Mouse (Mus musculus): ENCODE measurements around the gene Gm14190.
A peak's percentile ranks its signal among the peaks of the same experiment; 100 is the strongest.
"Not testable (repeated sequence)": the region's sequence is repeated elsewhere in the genome, so short reads cannot be mapped to it uniquely, and the experiment has no call there.

Gene Gm14190

DNA sequence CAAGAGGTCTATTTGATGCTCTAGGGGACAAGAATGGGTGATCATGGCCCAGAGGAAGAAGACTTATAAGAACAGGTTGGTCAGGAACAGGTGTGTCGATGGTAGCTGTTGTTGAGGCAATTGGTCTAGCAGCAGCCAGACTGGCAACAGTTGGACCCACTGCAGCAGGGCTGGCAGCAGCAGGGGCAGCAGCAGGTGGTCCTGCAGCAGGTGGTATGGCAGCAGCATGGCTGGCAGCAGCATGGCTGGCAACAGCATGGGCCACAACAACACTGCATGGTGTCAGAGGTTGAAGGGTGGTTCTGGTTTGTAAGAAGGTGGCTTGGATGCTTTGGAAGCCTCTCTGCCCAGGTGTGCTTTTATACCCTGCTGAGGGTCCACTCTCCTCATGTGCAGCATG is at the start of gene Gm14190:
Gene Gm14190 (minus strand): TSS at position 278 of the 400 bp plus-strand sequence.
- no peak for DNase-seq (ENCODE audit: low spot score)

DNA sequence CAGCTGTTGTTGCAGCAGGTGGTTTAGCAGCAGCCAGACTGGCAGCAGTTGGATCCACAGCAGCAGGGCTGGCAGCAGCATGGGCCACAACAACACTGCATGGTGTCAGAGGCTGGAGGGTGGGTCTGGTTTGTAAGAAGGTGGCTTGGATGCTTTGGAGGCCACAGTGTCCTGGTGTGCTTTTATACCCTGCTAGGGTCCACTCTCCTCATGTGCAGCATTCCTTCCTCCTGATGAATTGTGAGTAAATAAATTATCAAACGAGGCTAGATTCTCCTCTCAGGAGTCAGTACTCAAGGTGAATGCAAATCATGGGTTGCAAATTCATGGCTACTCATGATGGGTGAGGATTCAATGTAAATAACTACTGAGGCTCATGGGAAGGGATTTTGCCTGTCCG is 43.6 kb upstream of the Gm14190 start, which contains the start of gene Gm14180:
Gene Gm14180 (minus strand): TSS at position 101 of the 400 bp plus-strand sequence.
- DNase-seq (ENCODE audit: low spot score) = no peak

DNA sequence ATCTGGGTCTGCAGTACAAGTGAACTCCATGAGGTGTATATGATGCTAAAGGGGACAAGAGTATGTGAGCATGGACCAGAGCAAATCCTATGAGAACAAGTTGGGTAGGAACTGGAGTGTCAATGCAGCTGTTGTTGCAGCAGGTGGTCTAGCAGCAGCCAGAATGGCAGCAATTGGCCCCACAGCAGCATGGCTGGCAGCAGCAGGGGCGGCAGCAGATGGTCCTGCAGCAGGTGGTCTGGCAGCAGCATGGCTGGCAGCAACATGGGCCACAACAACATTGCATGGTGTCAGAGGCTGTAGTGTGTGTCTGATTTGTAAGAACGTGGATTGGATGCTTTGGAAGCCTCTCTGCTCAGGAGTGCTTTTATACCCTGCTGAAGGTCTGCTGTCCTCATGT is 33.5 kb upstream of the Gm14190 start:
- DNase-seq (ENCODE audit: low spot score) = no peak

DNA sequence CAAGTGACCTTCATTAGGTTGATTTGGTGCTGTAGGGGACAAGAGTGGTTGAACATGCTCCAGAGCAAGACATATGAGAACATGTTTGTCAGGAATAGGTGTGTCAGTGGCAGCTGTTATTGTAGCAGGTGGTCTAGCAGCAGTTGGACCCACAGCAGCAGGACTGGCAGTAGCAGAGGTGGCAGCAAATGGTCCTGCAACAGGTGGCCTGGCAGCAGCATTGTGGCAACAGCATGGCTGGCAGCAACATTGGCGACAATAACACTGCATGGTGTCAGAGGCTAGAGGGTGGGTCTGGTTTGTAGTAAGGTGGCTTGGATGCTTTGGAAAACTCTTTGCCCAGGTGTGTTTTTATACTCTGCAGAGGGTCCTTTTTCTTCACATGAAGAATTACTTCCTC is 28.2 kb upstream of the Gm14190 start:
- no peak for DNase-seq (ENCODE audit: low spot score)

DNA sequence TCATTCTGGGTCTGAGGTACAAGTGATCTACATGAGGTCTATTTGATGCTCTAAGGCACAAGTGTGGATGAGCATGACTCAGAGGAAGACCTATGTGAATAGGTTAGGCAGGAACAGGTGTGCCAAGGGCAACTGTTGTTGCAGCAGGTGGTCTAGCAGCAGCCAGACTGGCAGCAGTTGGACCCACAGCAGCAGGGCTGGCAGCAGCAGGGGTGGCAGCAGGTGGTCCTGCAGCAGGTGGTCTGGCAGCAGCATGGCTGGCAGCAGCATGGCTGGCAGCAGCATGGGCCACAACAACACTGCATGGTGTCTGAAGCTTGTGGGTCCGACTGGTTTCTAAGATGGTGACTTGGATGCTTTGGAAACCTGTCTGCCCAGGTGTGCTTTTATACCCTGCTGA is 5.3 kb downstream of the Gm14190 start:
- DNase-seq (ENCODE audit: low spot score) = not testable (repeated sequence)

DNA sequence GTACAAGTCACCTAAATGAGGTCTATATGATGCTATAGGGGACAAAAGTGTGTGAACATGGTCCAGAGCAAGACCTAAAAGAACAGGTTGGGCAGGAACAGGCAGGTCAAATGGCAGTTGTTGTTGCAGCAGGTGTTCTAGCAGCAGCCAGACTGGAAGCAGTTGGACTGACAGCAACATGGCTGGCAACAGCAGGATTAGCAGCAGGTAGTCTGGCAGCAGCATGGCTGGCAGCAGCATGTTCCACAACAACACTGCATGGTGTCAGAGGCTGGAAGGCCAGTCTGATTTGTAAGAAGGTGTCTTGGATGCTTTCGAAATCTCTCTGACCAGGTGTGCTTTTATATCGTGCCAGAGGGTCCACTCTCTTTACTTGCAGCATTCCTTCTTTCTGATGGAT is 7.1 kb downstream of the Gm14190 start:
- no peak for DNase-seq (ENCODE audit: low spot score)

DNA sequence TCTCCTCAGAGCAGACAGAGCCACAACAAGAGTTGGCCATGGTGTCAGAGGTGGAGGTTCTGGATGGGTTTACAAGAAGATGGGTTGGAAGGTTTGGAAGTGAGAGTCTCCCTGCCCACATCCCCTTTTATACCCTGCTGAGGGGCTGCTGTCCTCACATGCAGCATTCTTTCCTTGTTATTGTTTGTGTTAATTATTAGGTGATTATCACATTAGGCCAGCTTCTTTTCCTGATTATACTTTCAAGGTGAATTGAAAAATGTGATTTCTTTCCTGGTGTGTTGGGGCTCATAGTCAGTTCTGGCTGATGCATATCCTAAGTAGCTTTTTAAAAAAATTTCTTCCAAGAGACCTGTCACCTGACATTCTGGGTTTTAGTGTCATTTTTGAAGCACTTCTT is 24.7 kb downstream of the Gm14190 start, which contains the start of gene Krtap4-6:
Gene Krtap4-6 (minus strand): TSS at position 101 of the 400 bp plus-strand sequence.
- DNase-seq (ENCODE audit: low spot score) = no peak

DNA sequence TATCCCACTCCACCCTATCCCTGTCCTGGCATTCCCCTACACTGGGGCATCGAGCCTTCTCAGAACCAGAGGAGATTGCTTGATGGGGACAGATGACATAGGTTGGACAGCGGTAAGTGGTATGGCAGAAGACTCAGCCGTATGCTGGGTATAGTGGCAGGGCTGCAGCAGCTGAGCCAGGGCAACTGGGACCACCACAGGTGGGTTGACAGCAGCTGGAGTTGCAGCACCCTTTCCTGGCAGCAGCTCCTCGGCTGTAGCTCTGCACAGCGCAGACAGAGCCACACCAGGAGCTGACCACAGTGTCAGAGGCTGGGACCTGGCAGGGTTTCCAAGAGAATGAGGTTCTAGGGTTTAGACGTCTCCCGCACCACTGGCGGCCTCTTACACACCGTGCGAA is 27.7 kb downstream of the Gm14190 start:
- DNase-seq (ENCODE audit: low spot score) = no peak

DNA sequence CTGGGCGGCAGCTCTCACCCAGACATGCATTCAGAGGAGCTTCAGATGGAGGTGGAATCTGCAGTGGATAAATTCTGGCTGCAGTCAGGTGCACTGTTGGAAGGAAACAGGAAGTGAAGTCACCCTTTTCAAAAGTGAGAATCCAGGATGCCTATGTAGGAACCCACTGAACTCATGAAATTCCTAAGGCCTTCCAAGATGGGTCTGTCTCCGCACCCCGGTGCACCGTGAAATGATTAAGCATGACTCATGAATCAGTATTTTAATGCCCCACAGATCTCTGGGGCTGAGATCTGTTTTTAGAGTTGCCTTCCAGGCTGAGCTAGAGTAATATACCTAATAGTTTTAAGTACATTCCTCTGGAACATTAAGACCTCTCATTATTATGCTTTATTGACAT is 31.3 kb downstream of the Gm14190 start:
- DNase-seq (ENCODE audit: low spot score) = no peak

DNA sequence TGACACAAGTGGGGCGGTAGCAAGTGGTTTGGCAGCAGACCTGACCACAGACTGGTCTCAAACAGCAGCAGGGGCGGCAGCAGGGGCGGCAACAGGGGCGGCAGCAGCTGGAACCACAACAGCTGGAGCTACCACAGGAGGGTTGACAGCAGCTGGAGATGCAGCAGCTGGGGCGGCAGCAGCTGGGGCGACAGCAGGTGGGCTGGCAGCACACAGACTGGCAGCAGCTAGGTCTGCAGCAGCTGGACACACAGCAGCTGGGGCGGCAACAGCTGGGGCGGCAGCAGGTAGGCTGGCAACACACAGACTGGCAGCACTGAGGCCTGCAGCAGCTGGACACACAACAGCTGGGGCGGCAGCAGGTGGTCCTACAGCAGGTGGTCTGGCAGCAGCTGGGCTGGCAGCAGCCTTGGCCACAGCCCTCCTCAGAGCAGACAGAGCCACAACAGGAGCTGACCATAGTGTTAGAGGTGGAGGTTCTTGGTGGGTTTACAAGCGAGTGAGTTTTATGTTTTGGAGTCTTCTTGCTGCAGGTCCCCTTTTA is 32.0 kb downstream of the Gm14190 start, which contains the start of gene Gm11563:
Gene Gm11563 (minus strand): TSS at position 494 of the 544 bp plus-strand sequence.
- not testable (repeated sequence) for DNase-seq (ENCODE audit: low spot score)

DNA sequence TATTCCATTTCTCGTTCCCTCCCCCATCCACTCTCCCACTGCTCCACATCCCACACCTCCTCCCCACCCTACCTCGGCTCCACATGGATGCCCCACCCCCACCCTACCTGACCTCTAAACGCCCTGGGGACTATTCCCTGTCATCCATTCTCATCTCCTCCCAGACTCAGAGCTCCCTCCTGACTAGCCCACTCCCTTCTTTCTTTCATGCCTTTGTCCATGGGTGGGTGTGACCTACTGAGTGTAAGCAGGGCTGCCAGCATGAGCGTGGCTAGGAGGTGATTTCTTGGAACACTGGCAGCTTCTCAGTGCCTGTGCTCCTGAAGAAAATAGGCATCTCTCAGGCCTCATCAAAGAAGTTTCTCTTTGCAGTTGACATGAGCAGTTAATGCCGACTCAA is 33.5 kb downstream of the Gm14190 start:
- no peak for DNase-seq (ENCODE audit: low spot score)

DNA sequence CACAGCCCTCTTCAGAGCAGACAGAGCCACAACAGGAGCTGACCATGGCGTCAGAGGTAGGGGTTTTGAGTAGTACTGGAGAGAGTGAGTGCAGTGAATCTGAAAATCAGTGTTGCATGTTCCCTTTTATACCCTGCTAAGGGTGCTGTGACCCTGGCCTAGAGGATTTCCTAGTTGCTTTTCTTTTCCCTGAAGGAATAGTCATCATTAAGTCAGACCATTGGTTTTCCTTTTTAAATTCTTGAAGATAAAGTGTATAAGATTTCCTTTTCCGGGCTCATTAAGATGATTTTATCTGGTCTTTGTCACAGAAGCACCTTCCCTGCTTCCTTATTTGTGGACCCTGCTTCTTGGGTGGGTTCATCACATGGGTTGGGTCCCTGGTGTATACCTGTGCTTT is 40.4 kb downstream of the Gm14190 start, which contains the start of gene Gm11555:
Gene Gm11555 (minus strand): TSS at position 101 of the 400 bp plus-strand sequence.
- no peak for DNase-seq (ENCODE audit: low spot score)

DNA sequence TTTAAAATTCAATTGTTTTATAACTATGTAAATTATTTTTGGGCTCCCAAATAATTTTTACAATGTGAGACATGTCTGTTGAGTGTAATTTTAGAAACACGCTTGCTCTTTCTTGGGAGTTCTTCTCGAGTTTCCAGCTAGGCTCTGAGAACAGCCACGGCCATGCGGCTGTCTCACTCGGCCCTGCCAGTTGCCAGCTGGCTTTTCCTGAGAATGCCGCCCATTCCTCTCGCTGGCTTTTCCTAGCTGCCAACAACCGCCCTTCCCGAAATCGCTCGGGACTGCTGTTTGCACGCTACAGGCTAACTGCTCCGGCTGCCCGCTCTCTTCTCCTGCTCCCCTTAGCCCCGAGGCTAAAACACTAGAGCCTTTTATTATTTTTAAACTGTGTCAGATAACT is 44.1 kb downstream of the Gm14190 start:
- peak; percentile 4 for DNase-seq (ENCODE audit: low spot score)

DNA sequence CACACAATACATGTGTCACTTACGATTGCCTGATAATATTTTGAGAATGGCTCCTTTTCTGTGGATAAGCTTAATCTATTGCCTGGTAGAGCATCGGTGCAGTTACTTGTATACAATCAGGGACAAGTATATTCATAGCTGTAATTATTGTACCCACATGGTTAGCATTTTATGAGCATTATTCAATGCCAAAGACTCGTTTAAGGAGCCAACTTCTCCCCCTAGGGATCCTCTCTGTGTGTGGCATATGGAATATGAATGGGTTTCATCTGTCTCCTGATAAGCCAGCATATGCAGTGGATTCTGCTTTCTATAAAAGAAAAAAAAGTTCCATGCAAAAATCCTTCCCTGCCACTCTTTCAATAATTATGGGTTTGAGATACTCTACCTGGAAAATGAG is 46.2 kb downstream of the Gm14190 start:
- DNase-seq (ENCODE audit: low spot score) = peak; percentile 6

DNA sequence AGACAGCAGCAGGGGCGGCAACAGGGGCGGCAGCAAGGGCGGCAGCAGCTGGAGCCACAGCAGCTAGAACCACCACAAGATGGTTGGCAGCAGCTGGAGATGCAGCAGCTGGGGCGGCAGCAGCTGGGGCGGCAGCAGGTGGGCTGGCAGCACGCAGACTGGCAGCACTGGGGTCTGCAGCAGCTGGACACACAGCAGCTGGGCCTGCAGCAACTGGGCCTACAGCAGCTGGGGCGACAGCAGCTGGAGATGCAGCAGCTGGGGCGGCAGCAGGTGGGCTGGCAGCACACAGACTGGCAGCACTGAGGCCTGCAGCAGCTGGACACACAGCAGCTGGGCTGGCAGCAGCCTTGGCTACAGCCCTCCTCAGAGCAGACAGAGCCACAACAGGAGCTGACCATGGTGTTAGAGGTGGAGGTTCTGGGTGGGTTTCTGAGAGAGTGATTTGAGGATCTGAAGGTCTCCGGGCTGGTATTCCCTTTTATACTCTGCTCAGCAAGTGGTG is 46.9 kb downstream of the Gm14190 start, which contains the start of gene Krtap4-7:
Gene Krtap4-7 (minus strand): TSS at position 455 of the 505 bp plus-strand sequence.
- not testable (repeated sequence) for DNase-seq (ENCODE audit: low spot score)

DNA sequence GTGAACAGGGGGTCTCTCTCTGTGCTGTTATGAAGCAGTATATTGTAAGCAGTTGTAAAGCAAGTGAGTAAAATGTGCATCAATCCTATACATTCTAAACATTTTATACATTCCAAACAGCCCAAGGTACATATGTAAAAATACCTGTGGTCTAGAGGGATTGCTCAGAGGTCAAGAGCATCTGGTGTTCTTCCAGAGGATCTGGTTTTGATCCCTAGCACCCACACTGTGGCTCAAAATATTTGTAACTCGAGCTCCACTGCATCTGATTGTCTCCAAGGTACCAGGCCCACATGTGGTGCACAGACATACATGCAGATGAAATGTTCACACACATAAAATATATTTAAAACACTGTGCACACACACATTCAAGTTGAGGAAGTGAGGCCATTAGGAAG is 49.6 kb downstream of the Gm14190 start:
- DNase-seq (ENCODE audit: low spot score) = no peak

Measured in layer of hippocampus, adult 11-12 months (tissue).